Mouse (Mus musculus): ENCODE data around the gene Gcnt3.
"Not testable (repeated sequence)": the region's sequence is repeated elsewhere in the genome, so short reads cannot be mapped to it uniquely, and the experiment has no call there.

The Gcnt3 gene

DNA sequence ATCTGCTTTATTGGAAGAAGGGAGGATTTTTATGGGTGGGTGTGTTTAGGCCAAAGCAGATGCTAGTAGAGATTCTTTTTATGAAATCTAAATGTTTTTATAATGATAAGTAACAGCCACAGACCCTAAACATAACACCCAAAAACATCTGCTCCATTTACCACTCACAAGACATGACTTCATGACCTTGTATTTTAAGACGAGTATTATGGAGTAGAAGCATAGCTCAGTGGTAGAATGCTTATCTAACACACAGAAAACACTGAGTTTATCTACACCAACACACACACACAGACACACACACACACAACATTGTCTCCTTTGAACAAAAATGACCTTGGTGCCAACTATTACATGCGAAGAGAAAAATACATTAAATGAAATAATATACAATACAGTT lies 7.0 kb upstream of the Gcnt3 start:
- DNase-seq (ENCODE audit: low read depth, low spot score): no peak

DNA sequence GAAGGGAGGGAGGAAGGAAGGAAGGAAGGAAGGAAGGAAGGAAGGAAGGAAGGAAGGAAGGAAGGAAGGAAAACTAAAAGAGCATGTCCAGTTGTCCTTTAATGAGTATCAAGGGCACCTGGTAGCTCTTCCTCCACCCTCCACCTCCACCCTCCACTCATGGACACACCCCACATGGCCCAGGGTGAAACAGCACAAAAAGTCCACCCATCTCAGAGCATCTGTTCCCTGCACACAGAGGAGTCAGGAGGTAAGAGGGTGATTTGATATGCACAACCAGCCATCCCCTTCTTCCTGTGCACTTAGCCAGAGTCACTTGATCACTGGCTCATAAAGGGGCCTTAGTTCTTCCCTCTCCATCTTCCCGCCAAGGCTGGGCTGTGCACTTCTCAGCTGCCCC lies 5.0 kb upstream of the Gcnt3 start:
- DNase-seq (ENCODE audit: low read depth, low spot score): no peak

DNA sequence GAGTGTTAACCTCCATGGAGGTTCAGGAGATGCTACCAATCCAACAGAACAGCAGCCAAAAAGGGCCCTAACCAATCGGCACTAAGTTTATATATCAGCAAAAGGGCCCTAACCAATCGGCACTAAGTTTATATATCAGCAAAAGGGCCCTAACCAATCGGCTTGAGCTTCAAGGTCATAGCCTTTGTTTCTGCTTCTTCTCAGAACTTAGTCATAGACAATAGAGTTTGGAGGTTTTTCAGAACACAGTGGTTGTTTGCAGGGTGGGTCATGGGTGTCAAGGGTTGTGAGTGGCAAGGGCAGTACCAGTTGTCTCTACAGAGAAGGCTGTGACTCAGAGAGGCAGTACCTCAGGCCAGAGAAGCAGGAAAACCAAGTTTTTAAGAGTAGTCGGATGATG lies 4.2 kb upstream of the Gcnt3 start:
- no peak for DNase-seq (ENCODE audit: low read depth, low spot score)

DNA sequence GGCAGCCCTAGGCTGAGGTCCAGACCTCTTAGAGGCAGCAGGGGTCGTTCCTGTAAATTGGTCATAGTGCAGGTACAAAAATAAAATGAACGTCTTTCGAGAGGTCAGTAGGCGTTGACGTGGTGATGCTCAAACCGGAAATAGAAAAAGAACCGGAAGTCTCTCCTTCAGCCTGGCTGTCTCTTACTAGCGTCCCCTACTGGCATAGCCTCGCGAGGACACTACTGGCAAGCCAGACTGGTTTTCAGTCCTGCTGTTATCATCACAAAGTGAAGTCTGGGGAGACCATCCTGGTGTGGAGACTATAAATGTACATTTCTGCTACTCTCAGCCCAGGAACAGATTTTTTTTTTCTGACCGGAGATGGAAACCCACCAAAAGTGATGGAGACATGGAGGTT lies 2.7 kb upstream of the Gcnt3 start:
- DNase-seq (ENCODE audit: low read depth, low spot score): no peak

DNA sequence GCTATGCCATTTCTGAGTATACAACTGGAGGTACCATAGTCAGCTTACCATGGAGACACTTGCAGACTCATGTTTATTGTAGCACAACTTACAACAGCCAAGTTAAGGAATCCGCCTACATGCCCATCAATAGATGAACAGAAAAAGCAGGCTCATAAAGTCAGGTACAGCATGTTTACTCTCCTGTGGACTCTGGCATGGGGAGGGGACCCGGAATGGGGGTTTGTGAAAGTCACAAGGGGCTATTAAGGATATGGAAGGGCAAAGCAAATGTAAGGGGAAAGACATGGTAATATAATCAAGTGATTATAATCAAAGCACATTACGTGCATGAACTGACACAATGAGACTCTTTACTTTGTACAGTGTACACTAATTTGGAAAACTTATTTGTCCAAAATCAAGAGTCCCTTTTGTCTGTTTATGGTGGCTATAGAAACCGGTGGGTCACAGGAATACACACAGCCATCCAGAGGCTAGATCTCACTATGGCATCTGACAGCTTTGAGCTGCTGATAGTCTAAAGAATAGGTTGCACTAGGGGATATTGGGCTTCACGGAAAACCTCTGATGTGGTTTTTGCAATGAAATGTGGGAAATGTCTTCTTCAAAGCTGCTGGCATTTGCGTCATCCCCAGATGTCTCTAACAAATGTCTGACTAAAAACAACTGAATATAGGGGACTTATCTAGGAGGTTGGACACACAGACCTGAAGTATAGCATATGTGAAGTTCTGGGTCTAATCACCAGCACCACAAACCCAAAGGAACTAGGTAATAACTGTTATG lies 1.9 kb upstream of the Gcnt3 start:
- DNase-seq (ENCODE audit: low read depth, low spot score): no peak

DNA sequence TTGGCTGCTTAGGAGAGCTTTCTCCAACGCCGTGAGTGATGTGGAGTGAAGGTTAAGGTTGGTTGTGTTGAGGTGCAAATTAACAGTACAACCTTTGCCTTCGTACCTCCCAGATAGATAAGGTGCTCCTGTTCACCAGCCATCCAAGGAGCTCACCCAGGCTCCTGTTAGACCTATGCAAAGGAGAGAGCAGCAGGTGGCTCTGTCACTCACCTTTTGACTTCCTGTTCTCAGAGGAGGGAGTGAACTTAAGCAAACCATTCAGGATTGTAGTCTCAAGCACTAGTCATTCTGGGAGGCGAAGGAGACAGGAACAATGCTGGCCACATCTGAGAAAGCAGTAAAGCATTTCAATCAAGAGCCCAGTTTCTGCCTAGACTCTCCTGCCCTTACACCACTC lies 1.2 kb downstream of the Gcnt3 start:
- DNase-seq (ENCODE audit: low read depth, low spot score): no peak

DNA sequence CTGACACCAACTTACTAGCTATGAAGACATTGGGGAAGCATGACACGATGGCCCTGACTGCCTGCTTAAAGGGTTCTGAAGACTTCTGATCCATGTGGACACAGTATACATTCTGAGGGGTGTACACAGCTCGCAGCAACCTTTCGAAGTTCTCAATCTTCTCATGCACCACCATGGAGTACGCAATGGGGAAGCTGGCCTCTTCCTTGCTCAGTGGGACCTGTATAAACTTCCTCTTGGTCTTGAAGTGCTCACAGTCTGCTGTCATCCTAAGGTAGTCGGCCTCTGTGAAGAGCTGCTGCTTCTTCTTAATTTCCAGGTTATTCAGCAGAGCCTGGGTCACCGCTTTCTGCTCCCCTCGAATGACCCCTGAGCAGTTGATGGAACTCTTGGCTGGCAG lies 3.2 kb downstream of the Gcnt3 start:
- no peak for DNase-seq (ENCODE audit: low read depth, low spot score)

DNA sequence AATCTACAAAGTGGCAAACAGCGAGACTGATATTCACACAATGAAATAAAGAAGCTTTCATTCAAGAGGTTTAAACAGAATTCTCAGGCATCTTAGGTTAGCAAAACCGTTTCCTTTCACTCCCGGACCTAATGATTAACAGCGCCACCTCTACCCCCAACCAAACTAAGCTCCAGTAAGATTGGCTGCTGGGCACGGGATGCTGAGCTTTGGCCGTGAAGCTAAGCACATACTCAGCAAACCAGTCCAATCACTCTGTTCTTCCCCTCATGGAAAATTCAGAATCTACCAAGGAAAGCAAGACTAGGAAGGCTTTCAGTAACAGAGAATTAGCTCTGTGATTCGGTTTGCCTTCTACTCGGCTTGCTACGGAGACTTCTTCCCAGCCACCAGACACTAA lies 4.8 kb downstream of the Gcnt3 start:
- DNase-seq (ENCODE audit: low read depth, low spot score): no peak

DNA sequence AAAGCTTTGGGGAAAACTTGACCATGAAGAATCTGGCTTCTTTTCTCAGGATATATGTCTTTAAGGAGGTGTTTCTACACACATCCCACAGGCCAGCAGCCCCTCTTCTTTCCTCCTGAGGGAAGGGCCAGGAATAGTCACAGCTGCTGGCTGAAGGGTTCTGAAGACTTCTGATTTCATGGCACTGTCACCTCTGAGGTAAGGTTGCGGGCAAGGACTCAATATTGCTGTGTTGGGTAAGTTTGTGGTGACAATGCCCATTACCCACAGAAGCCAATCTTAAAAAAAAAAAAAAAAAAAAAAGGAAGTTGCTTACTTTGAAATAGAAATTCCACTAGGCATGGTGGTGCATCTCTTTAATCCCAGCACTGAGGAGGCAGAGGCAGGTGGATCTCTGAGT lies 5.7 kb downstream of the Gcnt3 start:
- no peak for DNase-seq (ENCODE audit: low read depth, low spot score)

DNA sequence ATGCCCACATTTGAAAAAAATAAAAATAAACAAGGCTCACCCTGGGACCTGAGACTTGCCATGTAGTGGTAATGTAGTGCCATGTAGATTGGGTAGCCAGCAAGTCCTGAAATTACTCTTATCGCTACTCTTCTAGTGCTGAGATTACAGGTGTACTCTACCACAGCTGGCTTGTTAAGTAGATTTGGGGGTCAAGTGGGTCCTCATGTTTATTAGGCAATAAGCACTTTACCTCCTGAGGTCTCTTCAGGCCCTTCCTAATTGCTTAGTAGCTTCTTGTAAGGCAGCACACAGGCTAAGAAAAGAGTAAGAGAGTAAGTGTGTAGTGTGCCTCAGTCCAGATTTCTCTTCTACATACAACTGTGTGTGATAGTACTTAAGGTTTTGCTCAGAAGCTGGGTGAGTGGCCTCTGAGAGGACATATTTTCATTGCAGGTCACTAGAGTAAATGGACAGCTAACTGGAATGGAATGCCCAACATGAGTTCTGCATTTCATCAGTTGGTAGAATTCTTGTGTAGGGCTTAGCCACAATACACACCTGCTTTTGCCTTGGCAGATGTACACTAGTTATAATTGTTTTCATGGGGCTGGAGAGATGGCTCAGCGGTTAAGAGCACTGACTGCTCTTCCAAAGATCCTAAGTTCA lies 12.4 kb downstream of the Gcnt3 start:
- DNase-seq (ENCODE audit: low read depth, low spot score): no peak

DNA sequence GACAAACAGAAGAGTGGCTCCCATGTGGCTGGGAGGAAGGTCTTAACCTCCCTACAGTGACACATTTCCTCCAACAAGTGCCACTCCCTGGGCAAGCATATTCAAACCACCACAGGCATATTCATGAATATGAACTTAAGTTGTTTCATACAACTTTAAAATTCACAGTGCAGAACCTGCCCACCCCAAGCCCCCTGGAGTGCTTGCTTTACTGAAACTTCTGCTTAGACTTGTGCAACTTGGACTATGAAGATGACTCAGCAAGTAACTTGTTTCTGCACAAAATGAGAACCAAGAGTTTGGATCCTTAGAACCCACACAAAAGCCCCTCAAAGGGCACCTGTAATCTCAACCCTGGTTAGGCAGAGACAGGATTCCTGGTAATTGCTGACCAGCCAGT lies 13.2 kb downstream of the Gcnt3 start:
- no peak for DNase-seq (ENCODE audit: low read depth, low spot score)

DNA sequence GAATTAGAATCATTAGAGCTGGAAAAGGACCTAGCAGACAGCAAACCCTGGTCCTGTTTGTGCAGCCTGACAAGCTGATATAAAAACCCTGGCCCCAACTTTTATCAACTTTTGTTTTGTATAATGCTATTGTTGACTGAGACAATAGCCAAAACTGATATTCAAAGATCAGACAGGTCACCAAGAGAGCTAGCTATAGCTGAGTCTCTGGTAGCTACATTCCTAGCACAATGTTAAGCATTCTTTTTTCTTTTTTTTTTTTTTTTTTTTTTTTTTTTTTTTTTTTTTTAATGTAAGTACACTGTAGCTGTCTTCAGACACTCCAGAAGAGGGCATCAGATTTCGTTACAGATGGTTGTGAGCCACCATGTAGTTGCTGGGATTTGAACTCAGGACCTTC lies 14.3 kb downstream of the Gcnt3 start:
- not testable (repeated sequence) for DNase-seq (ENCODE audit: low read depth, low spot score)

DNA sequence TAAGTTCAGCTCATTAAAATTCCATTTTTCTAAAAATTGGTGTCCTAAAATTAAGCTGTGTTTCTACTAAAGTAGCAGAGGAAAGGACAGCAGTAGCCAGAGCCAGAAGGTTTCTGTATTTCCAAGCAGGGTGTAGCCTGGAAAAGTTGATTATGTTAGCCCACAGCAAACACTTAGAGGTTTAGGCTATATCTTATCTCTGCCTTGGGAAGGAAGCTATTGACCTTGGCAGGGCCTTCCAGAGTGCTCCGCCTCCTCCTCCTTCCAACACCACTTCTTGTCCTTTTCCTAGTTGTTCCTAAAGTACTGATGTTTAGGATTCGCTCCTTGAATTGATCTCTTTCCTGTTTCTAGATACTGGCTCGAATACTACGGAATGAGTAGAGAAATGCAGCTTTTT lies 15.8 kb downstream of the Gcnt3 start:
- no peak for DNase-seq (ENCODE audit: low read depth, low spot score)

DNA sequence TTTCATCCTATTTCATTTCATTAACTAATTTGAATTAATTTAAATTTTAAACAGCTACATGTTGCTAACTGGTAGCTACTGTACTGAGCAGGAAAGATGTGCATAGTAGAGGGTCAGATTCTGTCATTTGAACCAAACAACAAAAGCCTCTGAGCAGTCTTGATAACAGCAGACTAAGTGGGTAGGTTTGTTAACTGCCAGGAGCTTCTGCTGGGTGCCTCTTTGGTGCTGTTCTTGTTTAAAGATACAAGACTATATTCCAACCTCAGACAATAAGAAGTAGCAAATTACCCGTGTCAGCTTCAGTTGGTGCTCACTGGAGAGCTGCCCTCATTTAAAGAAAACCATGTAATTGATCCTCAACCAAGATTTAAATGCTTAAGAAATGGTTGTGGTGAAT lies 16.3 kb downstream of the Gcnt3 start:
- no peak for DNase-seq (ENCODE audit: low read depth, low spot score)

DNA sequence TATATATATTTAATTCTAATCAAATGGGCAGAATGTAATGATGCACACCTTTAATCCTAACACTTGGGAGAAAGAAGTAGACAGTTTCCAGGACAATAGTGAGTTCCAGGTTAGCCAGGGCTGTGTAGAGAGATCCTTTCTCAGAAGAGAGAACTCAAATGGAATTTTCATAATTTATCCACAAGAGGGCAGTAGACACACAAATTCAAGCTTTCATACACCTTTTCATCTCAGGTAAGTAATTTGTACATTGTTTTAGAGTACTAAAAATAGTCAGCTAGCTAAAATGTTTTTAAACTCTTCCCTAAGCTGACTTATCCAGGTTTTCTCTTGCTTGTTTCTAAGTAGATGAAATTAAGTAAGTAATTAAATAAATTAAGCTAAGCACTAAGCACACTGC lies 19.0 kb downstream of the Gcnt3 start:
- DNase-seq (ENCODE audit: low read depth, low spot score): no peak

DNA sequence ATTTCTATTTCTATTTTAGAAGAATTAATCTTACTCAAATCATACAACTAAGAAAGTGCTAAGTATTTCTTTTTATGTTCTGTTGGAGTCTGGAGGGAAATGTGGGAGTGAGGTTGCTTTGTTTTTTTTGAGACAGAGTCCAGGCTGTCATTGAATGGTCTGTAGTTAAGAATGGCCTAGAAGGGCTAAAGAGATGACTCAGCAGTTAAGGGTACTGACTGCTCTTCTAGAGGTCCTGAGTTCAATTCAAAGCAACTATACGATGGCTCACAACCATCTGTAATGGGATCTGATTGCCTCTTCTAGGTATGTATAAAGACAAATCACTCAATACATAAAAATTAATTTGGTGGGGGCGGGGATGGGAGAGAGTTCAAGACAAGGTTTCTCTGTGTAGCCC lies 22.3 kb downstream of the Gcnt3 start:
- no peak for DNase-seq (ENCODE audit: low read depth, low spot score)

DNA sequence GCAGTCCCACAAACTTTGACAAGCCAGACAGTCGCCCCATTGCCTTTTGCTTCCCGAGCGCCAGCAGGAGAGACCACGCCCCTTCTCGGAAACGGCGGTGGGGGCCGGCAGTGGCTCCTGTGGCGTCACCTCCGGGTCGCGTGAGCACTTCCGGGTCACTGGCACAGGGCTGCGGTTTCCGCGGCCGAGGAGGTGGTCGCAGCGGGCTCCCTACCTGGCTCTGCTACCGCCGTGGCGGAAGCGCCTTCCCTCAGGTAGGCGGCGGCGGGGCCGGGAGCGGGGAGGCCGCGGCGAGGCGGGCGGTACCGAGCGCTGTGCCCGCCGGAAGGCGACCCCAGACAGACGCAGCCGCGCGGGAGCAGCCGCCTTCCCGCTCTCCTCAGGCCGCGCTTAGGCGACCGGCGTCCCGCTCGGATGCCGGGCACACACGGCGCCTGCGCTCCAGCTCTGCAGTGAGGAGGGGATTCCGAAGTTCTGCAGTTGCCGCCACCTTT lies 25.4 kb downstream of the Gcnt3 start, which contains the start of gene Gtf2a2:
Gtf2a2 (plus strand) TSS at position 143 of the 494 bp plus-strand sequence.
- DNase-seq (ENCODE audit: low read depth, low spot score): peak; percentile 89

DNA sequence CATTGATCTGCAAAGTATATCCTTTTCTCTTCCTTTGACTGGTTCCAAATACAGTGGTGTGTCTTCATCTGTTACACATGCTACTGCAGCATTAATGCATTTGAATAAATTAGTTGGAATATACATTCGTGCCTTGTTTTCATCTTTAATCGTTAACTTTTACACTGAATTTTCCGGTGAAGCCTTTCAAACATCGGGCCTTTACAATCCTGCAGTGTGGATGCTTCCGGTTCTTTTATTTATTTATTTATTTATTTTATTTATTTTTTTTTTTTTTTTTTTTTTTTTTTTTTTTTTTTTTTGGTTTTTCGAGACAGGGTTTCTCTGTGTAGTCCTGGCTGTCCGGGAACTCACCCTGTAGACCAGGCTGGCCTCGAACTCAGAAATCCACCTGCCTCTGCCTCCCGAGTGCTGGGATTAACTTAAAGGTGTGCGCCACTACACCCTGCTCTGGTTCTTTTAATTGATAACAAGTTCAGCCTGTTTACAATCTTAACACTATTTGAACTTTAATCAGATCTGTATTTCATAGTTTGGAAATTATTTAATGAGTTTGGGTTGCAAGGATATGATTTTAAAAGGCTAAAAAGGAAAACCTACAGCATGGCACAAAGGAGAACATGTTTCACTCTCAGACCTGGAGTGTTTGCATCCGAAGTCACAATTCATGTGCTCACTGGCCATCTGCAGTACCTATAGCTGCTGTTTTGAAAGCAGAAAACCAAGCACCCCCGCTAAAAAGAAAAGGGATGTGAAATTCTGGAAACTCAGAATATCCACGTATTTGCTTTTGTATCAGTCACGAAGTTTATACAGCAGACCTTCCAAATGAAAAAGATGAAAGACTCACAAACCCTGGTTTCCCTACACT lies 26.1 kb downstream of the Gcnt3 start:
- no peak for DNase-seq (ENCODE audit: low read depth, low spot score)

DNA sequence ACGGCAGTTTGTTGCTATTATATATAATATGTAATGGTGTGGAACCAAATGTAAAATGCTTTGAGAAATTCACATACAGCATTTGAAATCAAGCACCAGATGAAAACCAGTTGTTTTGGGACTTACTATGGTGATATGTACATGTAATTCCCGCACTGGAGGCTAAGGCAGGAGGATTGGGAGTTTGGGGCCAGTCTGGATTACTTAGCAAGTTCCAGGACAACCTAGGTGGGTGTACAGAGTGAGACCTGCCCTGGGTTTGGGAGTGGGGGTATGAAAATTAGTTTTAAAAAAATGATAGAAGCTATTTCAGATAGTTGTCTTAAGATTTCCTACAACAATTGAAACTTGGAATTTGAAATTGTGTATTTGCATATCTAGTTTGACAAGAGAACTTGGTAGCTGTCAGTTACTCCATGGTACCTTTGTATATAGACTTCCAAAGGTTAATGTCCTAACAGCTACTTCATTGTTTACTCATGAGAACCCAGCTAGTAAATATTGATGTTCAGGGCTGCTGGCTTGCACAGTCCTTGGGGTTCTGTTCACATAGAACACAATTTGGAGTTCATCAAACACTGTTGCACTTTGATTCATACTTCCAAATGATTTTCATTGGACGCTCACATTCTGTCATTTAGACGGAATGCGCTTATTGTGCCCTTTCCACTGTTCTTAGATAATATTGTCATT lies 27.0 kb downstream of the Gcnt3 start:
- DNase-seq (ENCODE audit: low read depth, low spot score): no peak

DNA sequence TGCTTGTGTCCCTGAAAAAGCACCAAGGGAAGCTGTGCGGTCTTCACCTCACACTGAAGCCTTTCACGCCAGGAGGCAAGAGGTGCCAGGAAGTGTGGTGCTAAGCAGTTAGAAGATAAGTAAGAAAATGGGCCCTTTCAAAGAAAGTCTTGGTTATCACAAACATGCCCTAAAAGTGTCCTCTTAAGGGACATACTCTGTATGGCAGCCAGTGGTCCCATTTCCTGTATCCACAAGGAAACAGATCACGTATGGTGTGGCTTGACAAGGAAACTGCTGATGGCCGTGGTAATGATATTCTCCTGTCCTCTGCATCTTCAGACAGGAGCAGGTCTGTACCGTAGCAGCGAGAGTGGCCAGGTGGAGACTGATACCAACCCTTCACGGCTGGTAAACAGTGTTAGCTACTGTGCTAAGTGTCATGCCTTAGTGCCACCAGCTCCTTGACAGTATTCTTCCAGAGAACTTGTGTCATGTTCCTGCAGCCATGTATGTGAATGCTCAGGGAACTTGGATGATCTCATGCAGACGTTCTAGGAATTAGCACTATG lies 28.1 kb downstream of the Gcnt3 start:
- DNase-seq (ENCODE audit: low read depth, low spot score): no peak

DNA sequence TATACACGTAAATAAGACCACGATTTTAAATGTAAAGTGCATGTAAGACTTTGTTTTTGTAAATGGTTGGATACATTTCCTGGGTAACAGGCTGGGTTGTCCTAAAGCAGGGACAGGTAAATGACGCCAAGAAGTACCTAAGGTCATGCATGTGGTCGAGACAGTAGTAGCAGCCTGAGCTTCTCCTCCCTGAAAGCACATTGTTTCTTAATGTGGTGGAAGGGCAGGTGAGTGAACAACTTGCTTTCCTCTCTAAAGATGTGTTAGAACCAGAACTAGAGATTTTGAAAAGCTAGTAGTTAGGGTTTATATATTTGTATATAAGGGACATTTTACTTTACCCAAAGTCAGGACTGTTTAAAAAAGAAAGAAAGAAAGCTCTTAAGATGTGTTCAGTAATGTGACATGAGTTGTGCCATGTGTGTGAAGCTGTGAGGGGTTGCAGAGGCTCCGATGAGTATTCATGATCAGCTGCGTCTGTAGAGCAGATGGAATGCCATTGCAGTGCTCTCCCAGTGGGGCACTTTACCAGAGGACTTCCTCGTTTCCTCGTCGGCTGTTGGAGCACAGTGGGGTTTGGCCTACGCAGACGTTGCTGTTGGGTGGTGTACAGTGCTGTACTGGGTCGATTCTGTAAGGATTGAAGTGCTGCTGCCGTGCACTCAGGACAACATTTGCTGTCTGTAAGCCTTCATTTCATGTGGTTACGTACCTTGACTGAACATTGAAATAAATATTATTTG lies 30.2 kb downstream of the Gcnt3 start:
- DNase-seq (ENCODE audit: low read depth, low spot score): no peak

Data from embryo, embryonic 11.5 days (tissue).